Mouse (Mus musculus): ENCODE data around the gene St6galnac3. TPM values are rescaled to one million over a fixed set of nuclear protein-coding genes. Genes with fewer than 3 reads are reported as not detected.

The St6galnac3 gene
- polyA plus RNA-seq, 1 experiment from 2014 or later = 8.5 TPM

DNA sequence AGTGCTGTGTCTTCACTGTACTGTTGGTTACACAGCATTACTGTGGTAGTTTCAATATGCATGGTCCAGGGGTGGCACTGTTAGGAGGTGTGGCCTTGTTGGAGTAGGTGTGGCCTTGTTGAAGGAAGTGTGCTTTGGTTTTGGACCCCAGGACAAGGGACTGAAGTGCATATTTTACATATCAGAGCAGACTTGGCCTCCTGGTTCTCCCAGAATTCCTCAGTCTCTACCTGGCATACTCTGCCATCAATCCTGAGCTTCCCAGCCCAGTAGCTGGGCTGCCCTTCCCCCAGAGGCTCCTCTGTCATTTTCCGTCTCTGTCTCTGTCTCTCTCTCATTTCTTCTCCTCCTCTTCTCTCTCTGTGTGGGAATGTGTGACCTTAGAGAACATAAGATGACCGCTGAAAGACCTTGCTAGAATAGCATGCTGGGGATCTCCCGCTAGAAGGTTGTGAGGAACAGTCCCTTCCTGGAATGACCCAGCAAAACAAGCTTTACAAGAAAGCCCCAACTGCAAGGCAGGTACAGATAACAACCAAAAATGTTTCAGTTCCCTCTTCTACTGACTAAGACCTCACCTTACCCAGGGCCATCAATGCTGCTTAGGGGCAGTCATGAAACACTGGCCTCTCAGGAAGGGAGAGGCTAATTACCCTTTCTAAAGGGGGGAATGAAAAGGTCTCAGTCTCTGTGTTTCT is 272.5 kb downstream of the St6galnac3 start:
- Histone ChIP-seq H3K36me3 (ENCODE audit: control insufficient read depth, insufficient read depth) (no peaks in the 10 kb centered on the region), H3K4me3 (ENCODE audit: low read depth, low read length) (no peak overlapping the region)

DNA sequence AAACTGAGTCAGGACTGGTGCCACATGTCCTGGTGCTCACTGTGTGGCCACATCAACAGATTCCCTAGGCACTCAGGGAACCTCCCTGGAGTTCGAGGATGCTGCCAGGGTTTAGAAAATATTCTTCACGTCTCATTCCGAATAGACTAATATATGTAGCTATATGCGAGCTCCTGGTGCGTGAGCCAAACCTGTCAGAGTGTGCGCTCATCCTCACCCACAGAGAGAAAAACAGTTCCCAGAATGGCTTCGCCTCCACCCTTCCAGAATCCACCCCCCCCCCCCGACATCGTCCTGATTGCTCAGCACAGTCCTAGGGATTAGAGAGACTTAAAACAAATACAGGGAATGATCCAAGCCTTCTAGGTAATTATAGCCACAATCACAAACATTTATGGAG is 283.6 kb downstream of the St6galnac3 start:
- 76% methylated on average over 9 of the region's 9 CpGs for WGBS
- H3K27me3 ChIP-seq (replicated peaks; ENCODE audit: control insufficient read depth, insufficient read depth, low read length) = no peaks in the 10 kb centered on the region
- no peak overlapping the region for H3K4me3 ChIP-seq (ENCODE audit: low read depth, low read length)
- H3K4me1 ChIP-seq (replicated peaks; ENCODE audit: control insufficient read depth, insufficient read depth, low read length) = no peaks in the 10 kb centered on the region
- no peak for ATAC-seq
- H3K9ac ChIP-seq (ENCODE audit: low read depth, low read length) = no peak overlapping the region
- no peaks in the 10 kb centered on the region for H3K36me3 ChIP-seq (ENCODE audit: control insufficient read depth, insufficient read depth)
- H3K9me3 ChIP-seq (ENCODE audit: control insufficient read depth) = no peaks in the 10 kb centered on the region
- H3K4me2 ChIP-seq (replicated peaks; ENCODE audit: low read depth) = no peak overlapping the region
- H3K27ac ChIP-seq (ENCODE audit: low read depth, low read length) = no peak overlapping the region
- no peak for TF ChIP-seq CTCF (IDR thresholded peaks at IDR 0.05; ENCODE audit: low read depth)

More for the DNA sequence above, 272.5 kb downstream of the St6galnac3 start:
- TF ChIP-seq CTCF (IDR thresholded peaks at IDR 0.05; ENCODE audit: low read depth) = no peak
- no peak overlapping the region for H3K4me2 ChIP-seq (replicated peaks; ENCODE audit: low read depth)
- no peak overlapping the region for H3K27ac ChIP-seq (ENCODE audit: low read depth, low read length)
- H3K4me1 ChIP-seq (replicated peaks; ENCODE audit: control insufficient read depth, insufficient read depth, low read length) = no peaks in the 10 kb centered on the region
- no peaks in the 10 kb centered on the region for H3K27me3 ChIP-seq (replicated peaks; ENCODE audit: control insufficient read depth, insufficient read depth, low read length)
- ATAC-seq = no peak
- WGBS = 95% methylated on average over 3 of the region's 3 CpGs
- H3K9me3 ChIP-seq (ENCODE audit: control insufficient read depth) = no peaks in the 10 kb centered on the region
- no peak overlapping the region for H3K9ac ChIP-seq (ENCODE audit: low read depth, low read length)

DNA sequence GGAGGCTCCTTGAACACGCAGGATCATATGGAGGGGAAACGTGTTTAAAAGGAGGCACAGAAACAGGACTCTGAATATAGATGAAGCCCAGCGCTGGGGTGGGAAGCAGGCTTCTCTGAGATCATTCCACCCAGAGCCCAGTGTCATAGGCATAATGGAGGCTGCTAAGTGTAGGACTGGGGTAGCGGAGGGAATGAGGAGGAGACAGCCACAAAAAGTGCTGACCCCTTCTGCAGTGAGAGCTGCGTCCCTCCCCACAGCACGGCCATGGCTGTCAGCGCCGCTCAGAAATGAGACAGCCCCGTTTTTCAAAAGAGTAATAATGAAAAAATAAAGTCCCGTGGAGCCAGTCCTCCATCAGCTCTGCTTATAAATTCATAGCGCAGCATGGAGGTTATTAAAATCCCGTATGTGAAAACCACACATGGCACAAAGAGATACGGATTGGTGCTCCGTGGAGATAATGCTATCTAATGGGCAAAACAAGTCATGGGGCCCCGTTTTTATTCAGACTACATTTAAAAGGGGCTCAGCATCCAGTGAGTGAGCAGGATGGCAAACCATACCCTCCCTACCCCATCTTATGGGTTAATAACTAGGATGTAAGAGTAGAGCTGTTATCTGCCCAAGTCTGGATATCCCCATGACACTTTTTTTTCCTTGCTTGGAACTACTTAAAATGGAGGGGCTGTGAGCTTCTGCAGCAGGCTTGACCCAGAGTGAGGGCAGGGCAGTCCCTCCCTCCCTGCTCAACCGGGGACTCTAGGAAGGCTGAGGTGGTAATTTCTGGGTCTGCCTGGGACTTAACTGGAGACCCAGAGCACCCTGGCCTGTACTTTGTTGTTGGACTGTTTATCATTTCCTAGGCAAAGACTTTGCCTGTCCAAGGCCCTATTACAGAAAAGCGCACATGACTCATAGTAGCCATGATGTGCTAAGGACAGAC is 288.6 kb downstream of the St6galnac3 start:
- H3K9me3 ChIP-seq (ENCODE audit: control insufficient read depth) = no peaks in the 10 kb centered on the region
- H3K4me1 ChIP-seq (replicated peaks; ENCODE audit: control insufficient read depth, insufficient read depth, low read length) = no peaks in the 10 kb centered on the region
- TF ChIP-seq CTCF (IDR thresholded peaks at IDR 0.05; ENCODE audit: low read depth) = no peak
- WGBS = 90% methylated on average over 17 of the region's 17 CpGs
- H3K4me3 ChIP-seq (ENCODE audit: low read depth, low read length) = no peak overlapping the region
- H3K9ac ChIP-seq (ENCODE audit: low read depth, low read length) = no peak overlapping the region
- ATAC-seq = no peak
- no peaks in the 10 kb centered on the region for H3K27me3 ChIP-seq (replicated peaks; ENCODE audit: control insufficient read depth, insufficient read depth, low read length)
- H3K4me2 ChIP-seq (replicated peaks; ENCODE audit: low read depth) = no peak overlapping the region
- no peak overlapping the region for H3K27ac ChIP-seq (ENCODE audit: low read depth, low read length)
- no peaks in the 10 kb centered on the region for H3K36me3 ChIP-seq (ENCODE audit: control insufficient read depth, insufficient read depth)

DNA sequence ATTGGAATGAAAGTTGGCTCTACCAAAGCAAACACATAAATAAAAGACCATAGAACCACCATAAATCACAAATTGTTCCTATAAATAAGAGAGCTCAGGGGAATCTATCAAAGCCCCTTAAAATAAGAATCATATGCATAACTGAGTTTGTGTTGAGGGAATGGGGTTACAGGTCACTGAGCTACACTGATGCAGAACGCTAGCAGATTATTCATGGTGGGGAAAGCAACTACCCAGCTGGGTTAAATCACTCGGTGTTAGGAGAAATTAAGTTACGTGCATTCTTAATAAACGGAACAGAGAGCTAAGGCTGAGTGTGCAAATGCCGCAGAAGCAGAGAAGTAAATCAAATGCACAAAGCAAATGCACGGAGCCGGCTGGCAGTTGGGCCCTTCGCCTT is 292.0 kb downstream of the St6galnac3 start:
- WGBS = 65% methylated on average over 8 of the region's 8 CpGs
- TF ChIP-seq CTCF (IDR thresholded peaks at IDR 0.05; ENCODE audit: low read depth) = no peak
- H3K27ac ChIP-seq (ENCODE audit: low read depth, low read length) = no peak overlapping the region
- H3K4me1 ChIP-seq (replicated peaks; ENCODE audit: control insufficient read depth, insufficient read depth, low read length) = no peaks in the 10 kb centered on the region
- H3K9ac ChIP-seq (ENCODE audit: low read depth, low read length) = no peak overlapping the region
- no peaks in the 10 kb centered on the region for H3K36me3 ChIP-seq (ENCODE audit: control insufficient read depth, insufficient read depth)
- no peak for ATAC-seq
- no peak overlapping the region for H3K4me3 ChIP-seq (ENCODE audit: low read depth, low read length)
- H3K27me3 ChIP-seq (replicated peaks; ENCODE audit: control insufficient read depth, insufficient read depth, low read length) = no peaks in the 10 kb centered on the region
- H3K4me2 ChIP-seq (replicated peaks; ENCODE audit: low read depth) = no peak overlapping the region
- H3K9me3 ChIP-seq (ENCODE audit: control insufficient read depth) = no peaks in the 10 kb centered on the region

DNA sequence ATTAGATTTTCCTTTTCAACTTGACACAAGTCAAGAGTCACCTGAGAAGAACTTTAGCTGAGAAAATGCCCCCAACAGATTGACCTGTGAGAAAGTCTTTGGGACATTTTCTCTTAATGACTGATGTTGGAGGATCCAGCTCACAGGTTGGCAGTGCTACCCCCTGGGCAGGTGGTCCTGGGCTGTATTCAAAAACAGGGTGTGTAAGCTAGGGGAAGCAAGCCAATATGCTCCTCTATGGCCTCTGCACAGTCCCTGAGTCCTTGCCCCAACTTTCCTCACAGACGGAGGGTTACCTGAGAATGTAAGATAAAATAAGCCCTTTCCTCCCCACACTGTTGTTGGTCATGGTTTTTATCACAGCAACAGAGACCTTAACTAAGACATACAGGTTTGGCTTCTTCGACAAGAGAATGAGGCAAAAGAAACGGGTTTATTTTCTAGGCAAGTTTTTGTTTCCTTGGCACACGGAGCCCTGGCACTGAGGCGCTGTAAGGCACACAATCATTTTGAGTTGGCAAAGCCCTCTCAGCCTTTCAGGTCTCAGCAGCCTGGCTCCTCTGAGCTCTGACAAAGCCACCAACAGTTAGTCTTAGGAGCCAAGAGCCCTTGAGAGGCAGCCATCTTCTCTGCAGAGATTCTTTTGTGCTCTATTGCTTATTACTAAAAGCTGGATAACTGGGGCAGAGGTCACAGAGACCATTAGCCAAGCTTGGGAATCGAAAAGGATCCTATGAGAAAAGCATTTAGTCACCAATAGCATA is 292.7 kb downstream of the St6galnac3 start:
- TF ChIP-seq CTCF (IDR thresholded peaks at IDR 0.05; ENCODE audit: low read depth) = no peak
- WGBS = 80% methylated on average over 6 of the region's 6 CpGs
- no peak for ATAC-seq

DNA sequence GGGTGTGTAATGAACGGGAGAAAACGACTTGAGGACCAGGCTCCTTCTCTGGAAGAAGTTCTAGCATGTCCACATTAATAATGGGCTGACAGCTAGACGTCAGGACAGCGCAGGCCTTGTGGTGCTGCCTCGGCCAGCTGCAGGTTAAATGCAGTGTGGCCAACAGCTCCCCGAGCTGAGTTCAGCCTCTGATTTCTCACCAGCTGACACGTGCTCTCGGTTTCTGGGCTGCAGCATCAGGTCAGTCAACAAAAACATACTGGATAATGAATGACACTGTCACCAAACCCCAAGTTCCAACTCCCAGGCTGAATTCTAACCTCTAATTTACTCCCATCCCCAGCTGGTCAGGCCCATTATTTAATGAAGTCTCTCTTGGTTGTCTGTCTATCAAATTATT is 295.1 kb downstream of the St6galnac3 start:
- Histone ChIP-seq H3K27me3 (replicated peaks; ENCODE audit: control insufficient read depth, insufficient read depth, low read length) (no peaks in the 10 kb centered on the region), H3K36me3 (ENCODE audit: control insufficient read depth, insufficient read depth) (no peaks in the 10 kb centered on the region), H3K4me1 (replicated peaks; ENCODE audit: control insufficient read depth, insufficient read depth, low read length) (no peaks in the 10 kb centered on the region), H3K4me2 (replicated peaks; ENCODE audit: low read depth) (no peak overlapping the region), H3K27ac (ENCODE audit: low read depth, low read length) (no peak overlapping the region), H3K9ac (ENCODE audit: low read depth, low read length) (no peak overlapping the region), H3K9me3 (ENCODE audit: control insufficient read depth) (no peaks in the 10 kb centered on the region), H3K4me3 (ENCODE audit: low read depth, low read length) (no peak overlapping the region)
- ATAC-seq = no peak
- 53% methylated on average over 8 of the region's 8 CpGs for WGBS
- no peak for TF ChIP-seq CTCF (IDR thresholded peaks at IDR 0.05; ENCODE audit: low read depth)

More for the DNA sequence above, 292.7 kb downstream of the St6galnac3 start:
- Histone ChIP-seq H3K9me3 (ENCODE audit: control insufficient read depth) (no peaks in the 10 kb centered on the region), H3K9ac (ENCODE audit: low read depth, low read length) (no peak overlapping the region), H3K4me1 (replicated peaks; ENCODE audit: control insufficient read depth, insufficient read depth, low read length) (no peaks in the 10 kb centered on the region), H3K4me2 (replicated peaks; ENCODE audit: low read depth) (no peak overlapping the region), H3K27ac (ENCODE audit: low read depth, low read length) (no peak overlapping the region), H3K36me3 (ENCODE audit: control insufficient read depth, insufficient read depth) (no peaks in the 10 kb centered on the region), H3K4me3 (ENCODE audit: low read depth, low read length) (no peak overlapping the region), H3K27me3 (replicated peaks; ENCODE audit: control insufficient read depth, insufficient read depth, low read length) (no peaks in the 10 kb centered on the region)

All from intestine, postnatal 0 days (tissue).